Mouse (Mus musculus) kidney, postnatal 0 days (tissue): Measurements from ENCODE around the gene Rapgef3. TPM values are rescaled to one million over a fixed set of nuclear protein-coding genes. Genes with fewer than 3 reads are reported as not detected.

Experiments used
- ATAC-seq: fragments of 200-750 bp; cut with Nextera tagmentation; replicated peaks from 2 replicates; pipeline ENCODE4 v1.8.0; 2017; ENCODE audit warnings: low read depth, moderate number of reproducible peaks, moderate TSS enrichment, moderate library complexity; ENCODE audit not compliant: low FRiP score
- DNase-seq: peaks from one replicate; pipeline ENCODE4 v3.0.0-alpha.2; 2016; ENCODE audit warnings: low spot score
- H3K27ac ChIP-seq: fragments of 300-500 bp; sonication (generic); 2 replicates; pipeline ENCODE4 v1.5.1; 2014; ENCODE audit warnings: mild to moderate bottlenecking
- H3K27me3 ChIP-seq: fragments of 300-500 bp; sonication (generic); 2 replicates; pipeline ENCODE4 v1.6.1; 2014; ENCODE audit warnings: low read length, mixed read lengths; ENCODE audit not compliant: insufficient read depth
- H3K36me3 ChIP-seq: fragments of 300-500 bp; sonication (generic); 2 replicates; pipeline ENCODE4 v1.6.1; 2014; ENCODE audit warnings: low read length, mixed read lengths; ENCODE audit not compliant: insufficient read depth
- H3K4me1 ChIP-seq: fragments of 300-500 bp; sonication (generic); replicated peaks from 2 replicates; pipeline ENCODE4 v1.6.1; 2014; ENCODE audit warnings: antibody characterized with exemption, low read length, mixed read lengths; ENCODE audit not compliant: insufficient read depth
- H3K4me2 ChIP-seq: fragments of 300-500 bp; sonication (generic); 2 replicates; pipeline ENCODE4 v1.6.1; 2014; ENCODE audit warnings: mild to moderate bottlenecking, low read length, moderate library complexity, mixed read lengths
- H3K4me3 ChIP-seq: fragments of 300-500 bp; sonication (generic); replicated peaks from 2 replicates; pipeline ENCODE4 v1.5.1; 2014; ENCODE audit warnings: low read depth, low read length
- H3K9ac ChIP-seq: fragments of 300-500 bp; sonication (generic); 2 replicates; pipeline ENCODE4 v1.6.1; 2014; ENCODE audit warnings: low read depth, low read length
- H3K9me3 ChIP-seq: fragments of 300-500 bp; sonication (generic); replicated peaks from 2 replicates; pipeline ENCODE4 v1.6.1; 2016; ENCODE audit warnings: low read length, inconsistent platforms, mixed read lengths
- CTCF ChIP-seq: IDR thresholded peaks from 2 replicates; pipeline ENCODE4 v1.5.1; 2016; ENCODE audit warnings: antibody characterized with exemption, low read depth, mild to moderate bottlenecking, moderate library complexity
- WGBS: fragments of 180-500 bp; shearing (Covaris S2); extraction: QIAGEN DNeasy Blood & Tissue Kit; methylation state at CpG from one replicate; pipeline ENCODE4 v1.1.7; 2014; 5-methylcytosine and 5-hydroxymethylcytosine counted together
- polyA plus RNA-seq: library from polyadenylated mRNA; unstranded; fragments of >200 nt; fragmentation: Nextera tagmentation; extraction: Ambion mirVana; gene quantifications from 2 replicates; pipeline ENCODE4 v1.2.1, GENCODE M21; 2015

Gene Rapgef3
- polyA plus RNA-seq, 1 experiment from 2014 or later: 27.5 TPM

GRCm38 (mm10) chr15:97742074-97742473 is 25.7 kb downstream of the Rapgef3 start:
- no peak overlapping the region for H3K27ac ChIP-seq
- no peaks in the 10 kb centered on the region for H3K27me3 ChIP-seq
- no peak overlapping the region for H3K4me2 ChIP-seq
- no peaks in the 10 kb centered on the region for H3K4me1 ChIP-seq
- H3K9me3 ChIP-seq: no peaks in the 10 kb centered on the region; the same call in 1 of the 2 replicates
- H3K36me3 ChIP-seq: peaks cover 14% of the 10 kb centered on the region; the same call in 1 of the 2 replicates
- 46% methylated on average over 7 of the region's 7 CpGs for WGBS
- TF ChIP-seq CTCF: no peak
- no peak for ATAC-seq
- no peak overlapping the region for H3K4me3 ChIP-seq
- no peak overlapping the region for H3K9ac ChIP-seq
- no peak for DNase-seq

- WGBS: 64% methylated on average over 12 of the region's 12 CpGs
- H3K9me3 ChIP-seq: no peaks in the 10 kb centered on the region; the same call in 1 of the 2 replicates
- H3K36me3 ChIP-seq: peaks cover 10% of the 10 kb centered on the region; the same call in 1 of the 2 replicates
- H3K9ac ChIP-seq: no peak overlapping the region
- no peaks in the 10 kb centered on the region for H3K4me1 ChIP-seq
- no peak overlapping the region for H3K4me3 ChIP-seq
- no peak overlapping the region for H3K27ac ChIP-seq
- DNase-seq: no peak
- no peak for ATAC-seq
- H3K27me3 ChIP-seq: no peaks in the 10 kb centered on the region
- TF ChIP-seq CTCF: no peak
- H3K4me2 ChIP-seq: no peak overlapping the region
These were observed 26.1 kb downstream of the Rapgef3 start for GRCm38 (mm10) chr15:97741662-97742061.

- Histone ChIP-seq H3K9ac (no peak overlapping the region), H3K27ac (no peak overlapping the region), H3K4me2 (no peak overlapping the region), H3K4me1 (no peaks in the 10 kb centered on the region), H3K27me3 (no peaks in the 10 kb centered on the region), H3K9me3 (no peaks in the 10 kb centered on the region; the same call in 1 of the 2 replicates), H3K4me3 (no peak overlapping the region), H3K36me3 (0 out of 2 replicates have a peak, but pooled peaks cover 5% of the 10 kb centered on the region)
- DNase-seq (no peak), ATAC-seq (no peak)
- no peak for TF ChIP-seq CTCF
- 75% methylated on average over 9 of the region's 9 CpGs for WGBS
These were observed 27.5 kb downstream of the Rapgef3 start for GRCm38 (mm10) chr15:97740283-97740732.

GRCm38 (mm10) chr15:97738923-97739322 is 28.8 kb downstream of the Rapgef3 start:
- H3K9ac ChIP-seq: no peak overlapping the region
- H3K27me3 ChIP-seq: no peaks in the 10 kb centered on the region
- H3K27ac ChIP-seq: no peak overlapping the region
- 0 out of 2 replicates have a peak, but pooled peaks cover 3% of the 10 kb centered on the region for H3K36me3 ChIP-seq
- ATAC-seq: no peak
- no peak overlapping the region for H3K4me2 ChIP-seq
- H3K9me3 ChIP-seq: no peaks in the 10 kb centered on the region; the same call in 1 of the 2 replicates
- no peak for DNase-seq
- no peak for TF ChIP-seq CTCF
- no peak overlapping the region for H3K4me3 ChIP-seq
- WGBS: 91% methylated on average over 7 of the region's 7 CpGs
- H3K4me1 ChIP-seq: no peaks in the 10 kb centered on the region

- 87% methylated on average over 11 of the region's 11 CpGs for WGBS
- ATAC-seq: no peak
These were observed 35.8 kb downstream of the Rapgef3 start for GRCm38 (mm10) chr15:97731988-97732387.

GRCm38 (mm10) chr15:97731111-97731510 is 36.7 kb downstream of the Rapgef3 start, which contains the start of gene Endou:
Endou (minus strand) TSS chr15:97731339.
- Histone ChIP-seq H3K27ac (no peak within 1 kb of the TSS), H3K36me3 (no peaks in the 10 kb centered on the region), H3K4me1 (peaks cover 8% of the 10 kb centered on the region; the same call in 1 of the 2 replicates), H3K27me3 (no peaks in the 10 kb centered on the region), H3K4me3 (no peak within 1 kb of the TSS), H3K9me3 (no peaks in the 10 kb centered on the region), H3K9ac (no peak within 1 kb of the TSS), H3K4me2 (no peak within 1 kb of the TSS)
- ATAC-seq: no peak
- 91% methylated on average over 8 of the region's 8 CpGs for WGBS
- no peak for TF ChIP-seq CTCF
- no peak for DNase-seq

More at GRCm38 (mm10) chr15:97731988-97732387, 35.8 kb downstream of the Rapgef3 start:
- no peak overlapping the region for H3K27ac ChIP-seq
- no peak overlapping the region for H3K4me3 ChIP-seq
- no peak overlapping the region for H3K9ac ChIP-seq
- no peak overlapping the region for H3K4me2 ChIP-seq
- peaks cover 8% of the 10 kb centered on the region; the same call in 1 of the 2 replicates for H3K4me1 ChIP-seq
- no peak for TF ChIP-seq CTCF
- H3K36me3 ChIP-seq: no peaks in the 10 kb centered on the region
- DNase-seq: no peak
- H3K27me3 ChIP-seq: no peaks in the 10 kb centered on the region
- no peaks in the 10 kb centered on the region for H3K9me3 ChIP-seq
